Mouse (Mus musculus) heart, postnatal 0 days (tissue): ENCODE results near the gene Tcn2. TPM values are rescaled to one million over a fixed set of nuclear protein-coding genes. Genes with fewer than 3 reads are reported as not detected.
A peak's percentile ranks its signal among the peaks of the same experiment; 100 is the strongest.

Source experiments
- ATAC-seq: fragments of 200-750 bp; cut with Nextera tagmentation; 2 replicates; pipeline ENCODE4 v1.8.0; 2017; ENCODE audit warnings: low read depth, moderate number of reproducible peaks, moderate library complexity; ENCODE audit not compliant: insufficient read depth
- DNase-seq: peaks from one replicate; pipeline ENCODE4 v3.0.0-alpha.2; 2016; ENCODE audit warnings: low spot score
- H3K27ac ChIP-seq: fragments of 300-500 bp; sonication (generic); 2 replicates; pipeline ENCODE4 v1.5.1; 2014; ENCODE audit warnings: low read depth, mild to moderate bottlenecking
- H3K27me3 ChIP-seq: fragments of 300-500 bp; sonication (generic); 2 replicates; pipeline ENCODE4 v1.6.1; 2014; ENCODE audit warnings: low read length, mixed read lengths; ENCODE audit not compliant: control insufficient read depth, insufficient read depth
- H3K36me3 ChIP-seq: fragments of 300-500 bp; sonication (generic); replicated peaks from 2 replicates; pipeline ENCODE4 v1.6.1; 2014; ENCODE audit warnings: low read length, mixed read lengths; ENCODE audit not compliant: control insufficient read depth, insufficient read depth
- H3K4me1 ChIP-seq: fragments of 300-500 bp; sonication (generic); 2 replicates; pipeline ENCODE4 v1.6.1; 2014; ENCODE audit warnings: antibody characterized with exemption; ENCODE audit not compliant: control insufficient read depth, insufficient read depth
- H3K4me2 ChIP-seq: fragments of 300-500 bp; sonication (generic); 2 replicates; pipeline ENCODE4 v1.6.1; 2014; ENCODE audit warnings: low read depth, mild to moderate bottlenecking, low read length, moderate library complexity
- H3K4me3 ChIP-seq: fragments of 300-500 bp; sonication (generic); 2 replicates; pipeline ENCODE4 v1.5.1; 2014; ENCODE audit warnings: low read depth, low read length
- H3K9ac ChIP-seq: fragments of 300-500 bp; sonication (generic); replicated peaks from 2 replicates; pipeline ENCODE4 v1.6.1; 2014; ENCODE audit warnings: low read depth, low read length, mixed read lengths
- H3K9me3 ChIP-seq: fragments of 300-500 bp; sonication (generic); replicated peaks from 2 replicates; pipeline ENCODE4 v1.6.1; 2016; ENCODE audit warnings: low read length; ENCODE audit not compliant: control insufficient read depth
- CTCF ChIP-seq: IDR thresholded peaks from 2 replicates; pipeline ENCODE4 v1.5.1; 2016; ENCODE audit warnings: antibody characterized with exemption, control low read depth, low read depth
- EP300 ChIP-seq: IDR thresholded peaks from 2 replicates; pipeline ENCODE4 v1.6.1; 2016; ENCODE audit warnings: antibody characterized with exemption, low read depth
- WGBS: fragments of 180-500 bp; shearing (Covaris S2); extraction: QIAGEN DNeasy Blood & Tissue Kit; methylation state at CpG from one replicate; pipeline ENCODE4 v1.1.7; 2014; 5-methylcytosine and 5-hydroxymethylcytosine counted together
- polyA plus RNA-seq: library from polyadenylated mRNA; unstranded; fragments of >200 nt; fragmentation: Nextera tagmentation; extraction: Ambion mirVana; gene quantifications from 2 replicates; pipeline ENCODE4 v1.2.1, GENCODE M21; 2015
- total RNA-seq: library from RNA; depleted of rRNA; stranded (reverse); fragments of >200 nt; gene quantifications from 2 replicates; pipeline ENCODE4 v1.2.3, GENCODE M21; 2014; ENCODE audit warnings: low replicate concordance

Gene Tcn2
- total and polyA plus RNA-seq, 2 experiments from 2014 or later: 67.2 to 113 TPM

- DNase-seq (no peak), ATAC-seq (no peak)
- Histone ChIP-seq H3K4me1 (peaks cover 26% of the 10 kb centered on the region), H3K9me3 (no peaks in the 10 kb centered on the region), H3K27ac (peak overlapping the region; percentile 17; the same call in 1 of the 2 replicates), H3K27me3 (no peaks in the 10 kb centered on the region), H3K9ac (no peak overlapping the region), H3K4me2 (peak overlapping the region; percentile 14; the same call in 1 of the 2 replicates), H3K4me3 (no peak overlapping the region), H3K36me3 (peaks cover 5% of the 10 kb centered on the region; the same call in 1 of the 2 replicates)
- TF ChIP-seq EP300 (no peak), CTCF (peak; percentile 20; the same call in 1 of the 2 replicates)
- WGBS: 57% methylated on average over 5 of the region's 5 CpGs
Measured at GRCm38 (mm10) chr11:3910513-3911310, 21.2 kb downstream of the Tcn2 start.

- Histone ChIP-seq H3K36me3 (peaks cover 5% of the 10 kb centered on the region; the same call in 1 of the 2 replicates), H3K27ac (no peak overlapping the region), H3K9me3 (no peaks in the 10 kb centered on the region), H3K27me3 (no peaks in the 10 kb centered on the region), H3K9ac (no peak overlapping the region), H3K4me3 (no peak overlapping the region), H3K4me2 (no peak overlapping the region), H3K4me1 (peaks cover 25% of the 10 kb centered on the region)
- TF ChIP-seq EP300: no peak
- TF ChIP-seq CTCF: no peak
- ATAC-seq (no peak), DNase-seq (no peak)
- 77% methylated on average over 4 of the region's 4 CpGs for WGBS
Measured at GRCm38 (mm10) chr11:3909236-3909635, 22.7 kb downstream of the Tcn2 start.

- H3K4me1 ChIP-seq: peaks cover 3% of the 10 kb centered on the region
- DNase-seq: no peak
- no peak overlapping the region for H3K4me3 ChIP-seq
- no peaks in the 10 kb centered on the region for H3K9me3 ChIP-seq
- no peak overlapping the region for H3K9ac ChIP-seq
- no peaks in the 10 kb centered on the region for H3K27me3 ChIP-seq
- no peak overlapping the region for H3K4me2 ChIP-seq
- no peak overlapping the region for H3K27ac ChIP-seq
- 69% methylated on average over 1 of the region's 1 CpGs for WGBS
- H3K36me3 ChIP-seq: peaks cover 5% of the 10 kb centered on the region; the same call in 1 of the 2 replicates
- ATAC-seq: no peak
- no peak for TF ChIP-seq EP300
- TF ChIP-seq CTCF: no peak
Measured at GRCm38 (mm10) chr11:3905446-3905845, 26.5 kb downstream of the Tcn2 start.

- Histone ChIP-seq H3K4me3 (no peak overlapping the region), H3K36me3 (peaks cover 5% of the 10 kb centered on the region; the same call in 1 of the 2 replicates), H3K27me3 (no peaks in the 10 kb centered on the region), H3K27ac (no peak overlapping the region), H3K9me3 (no peaks in the 10 kb centered on the region), H3K9ac (no peak overlapping the region), H3K4me1 (peaks cover 3% of the 10 kb centered on the region), H3K4me2 (no peak overlapping the region)
- TF ChIP-seq CTCF (no peak), EP300 (no peak)
- no peak for DNase-seq
- 69% methylated on average over 6 of the region's 6 CpGs for WGBS
- no peak for ATAC-seq
Measured at GRCm38 (mm10) chr11:3904673-3905072, 27.3 kb downstream of the Tcn2 start.

GRCm38 (mm10) chr11:3903046-3903445 is 28.9 kb downstream of the Tcn2 start:
- H3K27me3 ChIP-seq: no peaks in the 10 kb centered on the region
- H3K36me3 ChIP-seq: peaks cover 15% of the 10 kb centered on the region
- 61% methylated on average over 5 of the region's 5 CpGs for WGBS
- H3K9ac ChIP-seq: no peak overlapping the region
- no peak overlapping the region for H3K27ac ChIP-seq
- ATAC-seq (no peak), DNase-seq (no peak)
- no peak overlapping the region for H3K4me2 ChIP-seq
- no peak for TF ChIP-seq CTCF
- H3K4me1 ChIP-seq: peaks cover 3% of the 10 kb centered on the region
- no peak overlapping the region for H3K4me3 ChIP-seq
- no peaks in the 10 kb centered on the region for H3K9me3 ChIP-seq
